Mouse (Mus musculus) gastrocnemius, postnatal 4 days (tissue): ENCODE measurements around the gene Zic2. TPM values are rescaled to one million over a fixed set of nuclear protein-coding genes. Genes with fewer than 3 reads are reported as not detected.

Source experiments
- DNase-seq, 2 experiments: peaks; one replicate each; pipeline ENCODE4 v3.0.0; 2021 to 2022; ENCODE audit warnings: low spot score in 2 of 2, mixed read lengths in 2 of 2
- total RNA-seq, 2 experiments: library from RNA; stranded (reverse); gene quantifications; 2 replicates each; pipeline ENCODE4 v1.2.3; 2021

Gene Zic2
- total RNA-seq, 2 experiments from 2014 or later = 0.18 TPM; not detected in 1

DNA sequence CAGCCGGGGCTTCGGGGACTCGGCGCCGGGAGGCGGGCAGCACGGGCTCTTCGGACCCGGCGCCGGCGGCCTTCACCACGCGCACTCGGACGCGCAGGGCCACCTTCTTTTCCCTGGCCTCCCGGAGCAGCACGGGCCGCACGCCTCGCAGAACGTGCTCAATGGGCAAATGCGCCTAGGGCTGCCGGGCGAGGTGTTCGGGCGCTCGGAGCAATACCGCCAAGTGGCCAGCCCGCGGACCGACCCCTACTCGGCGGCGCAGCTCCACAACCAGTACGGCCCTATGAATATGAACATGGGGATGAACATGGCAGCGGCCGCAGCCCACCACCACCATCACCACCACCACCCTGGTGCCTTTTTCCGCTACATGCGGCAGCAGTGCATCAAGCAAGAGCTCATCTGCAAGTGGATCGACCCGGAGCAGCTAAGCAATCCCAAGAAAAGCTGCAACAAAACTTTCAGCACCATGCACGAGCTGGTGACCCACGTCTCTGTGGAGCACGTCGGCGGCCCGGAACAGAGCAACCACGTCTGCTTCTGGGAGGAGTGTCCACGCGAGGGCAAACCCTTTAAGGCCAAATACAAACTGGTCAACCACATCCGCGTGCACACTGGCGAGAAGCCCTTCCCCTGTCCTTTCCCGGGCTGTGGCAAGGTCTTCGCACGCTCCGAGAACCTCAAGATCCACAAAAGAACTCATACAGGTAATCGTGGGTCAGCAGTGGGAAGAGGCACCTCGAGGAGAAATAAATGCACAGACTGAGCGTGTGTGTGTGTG is 996 bp downstream of the Zic2 start:
- no peak for DNase-seq

DNA sequence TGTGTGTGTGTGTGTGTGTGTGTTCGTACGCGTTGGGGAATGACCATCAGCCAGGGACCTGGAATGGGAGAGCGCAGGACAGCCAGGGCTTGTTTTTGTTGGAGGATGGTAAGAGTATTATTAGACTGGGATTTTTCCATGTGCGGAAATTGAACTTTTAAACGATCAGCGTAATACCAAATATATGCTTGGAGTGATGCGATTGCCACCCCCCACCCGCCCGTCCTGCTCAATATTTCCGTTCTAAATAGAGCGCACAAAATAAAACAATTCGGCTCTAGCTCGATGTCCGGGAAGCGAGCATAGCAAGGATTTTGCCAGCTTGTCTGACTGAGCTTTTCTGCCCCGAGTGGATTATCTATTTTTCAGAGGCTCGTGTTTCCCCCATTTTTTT is 1.6 kb downstream of the Zic2 start:
- DNase-seq = no peak

DNA sequence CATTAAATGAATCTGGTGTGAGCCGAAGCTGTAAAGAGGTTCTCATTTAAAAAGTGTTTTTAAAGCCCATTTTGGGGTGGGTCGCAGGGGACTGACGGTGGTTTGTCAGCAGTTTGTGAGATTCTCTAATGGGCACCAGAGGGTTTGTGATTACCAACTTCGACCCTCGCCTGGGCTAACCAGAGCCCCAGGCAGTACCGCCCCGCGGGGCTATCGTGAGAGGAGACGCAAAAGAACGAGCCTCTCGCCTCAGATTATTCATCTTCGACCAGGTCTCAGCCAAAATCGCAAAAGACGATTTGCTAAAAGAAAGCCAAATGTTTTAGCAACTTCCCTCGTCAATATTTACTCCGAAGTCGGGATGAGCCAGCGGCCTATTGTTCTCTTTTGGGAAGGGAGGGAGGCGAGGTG is 2.0 kb downstream of the Zic2 start:
- no peak for DNase-seq

DNA sequence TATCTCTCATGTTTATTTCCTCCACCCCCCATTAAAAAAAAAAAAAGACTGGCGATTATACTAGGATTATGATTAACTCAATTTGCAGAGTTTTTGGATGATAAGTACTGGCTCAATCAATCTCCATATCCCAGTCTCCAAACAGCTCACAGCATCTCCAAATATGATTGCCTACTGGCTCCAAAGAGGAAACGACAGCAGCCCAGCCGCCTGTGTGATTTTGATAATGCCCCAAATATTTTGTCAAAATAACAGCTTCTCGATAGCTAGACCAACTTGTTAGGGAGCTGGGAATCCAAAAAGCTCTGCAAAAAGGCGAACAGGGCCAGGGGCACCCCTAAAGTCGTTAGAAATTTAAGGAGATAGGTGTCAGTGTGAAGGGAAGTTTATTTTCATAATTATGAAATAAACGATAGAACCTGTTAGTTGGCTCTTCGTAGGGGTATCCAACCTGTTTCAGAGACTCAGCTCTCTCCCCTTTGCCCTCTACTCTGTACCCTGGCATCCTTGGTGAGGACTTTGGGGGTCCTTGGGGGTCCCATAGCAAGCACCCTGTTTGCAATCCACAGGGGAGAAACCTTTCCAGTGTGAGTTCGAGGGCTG is 2.8 kb downstream of the Zic2 start:
- DNase-seq = no peak

DNA sequence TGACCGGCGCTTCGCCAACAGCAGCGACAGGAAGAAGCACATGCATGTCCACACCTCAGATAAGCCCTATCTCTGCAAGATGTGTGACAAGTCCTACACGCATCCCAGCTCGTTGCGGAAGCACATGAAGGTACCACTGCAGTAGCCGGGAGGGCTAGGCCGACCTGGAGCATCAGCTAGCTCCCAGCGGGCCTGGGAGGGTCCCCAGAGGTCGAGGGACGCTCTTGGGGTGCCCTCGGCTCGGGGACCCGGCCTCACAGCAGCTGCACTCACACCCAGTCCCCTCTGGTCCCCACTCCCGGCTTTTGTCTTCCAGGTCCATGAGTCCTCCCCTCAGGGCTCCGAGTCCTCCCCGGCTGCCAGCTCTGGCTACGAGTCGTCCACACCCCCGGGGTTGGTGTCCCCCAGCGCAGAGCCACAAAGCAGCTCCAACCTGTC is 3.4 kb downstream of the Zic2 start:
- DNase-seq = no peak

DNA sequence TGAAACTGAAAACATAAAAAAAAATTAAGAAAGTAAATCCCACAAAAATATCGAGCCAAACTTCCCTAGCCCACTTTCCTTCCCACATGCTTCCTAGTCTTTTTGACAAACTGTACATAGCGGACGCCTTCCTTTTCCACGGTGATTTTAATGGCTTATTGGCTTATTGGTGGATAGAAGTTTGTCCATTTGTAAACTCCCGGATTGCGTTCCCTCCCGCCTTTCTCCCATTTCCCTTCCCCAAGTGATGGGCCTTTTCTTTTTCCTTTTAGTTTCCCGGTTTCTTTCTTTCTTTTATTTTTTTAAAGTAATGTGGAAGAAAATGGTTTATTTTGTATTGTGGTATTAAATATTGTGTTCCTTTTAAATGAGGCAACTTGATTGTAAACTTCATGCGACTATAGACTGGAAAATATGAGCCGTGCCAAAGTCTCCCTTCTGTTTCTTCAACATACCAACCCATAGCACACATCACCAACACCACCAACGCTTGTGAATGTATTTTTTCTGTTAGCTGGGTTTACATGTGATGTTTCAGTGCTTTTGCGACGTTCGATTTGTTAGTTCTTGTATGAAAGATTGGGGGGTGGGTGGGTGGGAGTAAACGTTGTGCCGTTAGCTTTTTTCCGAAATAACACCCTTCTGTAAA is 4.3 kb downstream of the Zic2 start:
- DNase-seq = no peak

DNA sequence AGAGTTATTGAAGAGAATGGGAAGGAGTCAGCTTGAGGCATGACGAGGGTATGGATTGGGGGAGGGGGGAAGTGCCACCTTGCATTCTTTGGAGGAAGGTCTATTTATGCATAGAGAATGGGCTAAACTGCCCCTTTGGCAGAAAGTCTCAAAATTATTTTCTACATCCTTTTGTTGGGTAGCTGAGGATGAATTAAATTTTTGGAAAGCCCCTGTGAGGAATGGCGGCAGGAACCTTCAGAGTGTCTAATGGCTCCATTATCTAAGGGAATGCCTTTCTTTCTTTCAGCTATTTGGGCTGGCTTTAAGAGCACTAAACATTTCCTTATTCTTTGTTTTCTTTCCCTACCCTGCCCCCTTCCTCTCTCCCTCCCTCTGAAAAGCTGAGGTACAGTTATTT is 5.1 kb downstream of the Zic2 start:
- no peak for DNase-seq

DNA sequence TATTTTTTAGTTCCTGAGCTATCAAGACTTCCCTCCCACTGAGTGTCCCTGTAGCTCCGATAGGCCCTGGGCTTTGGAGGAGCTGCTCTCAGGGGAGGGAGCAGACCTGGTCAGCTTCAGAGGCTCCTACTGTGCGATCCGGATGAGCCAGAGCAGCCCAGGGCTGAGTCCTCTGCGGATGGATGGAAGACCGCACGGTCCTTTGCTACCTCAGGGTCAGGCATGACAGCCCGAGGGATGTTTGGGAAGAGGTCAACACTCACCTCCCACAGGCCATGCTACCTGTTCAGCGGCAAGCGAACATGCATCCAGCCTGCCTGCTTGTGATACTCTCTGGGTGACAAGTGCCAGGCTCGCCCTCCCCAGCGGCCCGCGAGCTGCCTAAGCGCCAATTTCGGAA is 5.9 kb downstream of the Zic2 start:
- no peak for DNase-seq

DNA sequence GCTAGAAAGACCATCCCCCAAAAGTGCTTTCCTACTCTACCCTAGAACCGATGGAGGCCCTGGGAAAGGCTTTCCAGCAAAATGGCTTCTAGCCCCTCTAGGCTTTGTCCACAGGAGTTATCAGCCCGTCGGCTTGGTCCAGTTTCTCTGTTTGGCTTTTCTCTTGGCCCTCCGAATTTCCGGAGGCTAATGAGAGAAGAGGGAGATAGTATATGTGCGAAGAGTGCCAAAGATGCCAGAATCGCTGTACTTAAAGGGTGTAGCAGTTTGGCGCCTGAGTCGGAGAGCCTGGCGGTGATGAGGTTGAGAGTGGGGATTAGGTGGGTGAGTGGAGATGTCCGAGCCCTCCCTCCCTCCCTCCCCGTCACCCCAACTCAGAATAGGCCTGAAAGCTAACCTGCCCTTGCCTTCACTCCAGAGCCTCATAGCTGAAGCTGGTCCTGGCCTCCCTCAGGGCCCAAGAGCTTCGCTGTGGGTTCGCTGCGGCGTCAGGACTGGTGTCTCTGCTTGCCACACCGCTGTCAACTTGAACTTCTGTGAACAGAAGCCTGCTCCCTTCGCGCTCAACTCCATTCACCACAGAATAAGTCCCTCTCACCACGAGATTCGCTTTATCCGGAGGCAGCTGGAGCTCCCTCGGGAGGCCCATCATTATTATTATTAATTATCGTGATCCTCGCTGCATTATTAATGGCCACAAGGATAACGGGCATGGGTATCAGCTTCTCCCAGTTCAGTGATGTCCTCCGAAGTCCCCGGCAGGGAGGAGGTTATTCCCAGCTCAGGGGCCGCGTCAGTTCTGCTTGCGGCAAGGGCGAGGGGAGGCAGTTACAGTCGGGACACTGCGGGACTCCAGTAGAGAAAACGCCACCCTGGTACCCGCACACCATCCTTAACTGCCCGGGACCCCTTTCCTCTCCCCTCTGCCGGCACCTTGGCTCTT is 7.1 kb downstream of the Zic2 start:
- DNase-seq = no peak

DNA sequence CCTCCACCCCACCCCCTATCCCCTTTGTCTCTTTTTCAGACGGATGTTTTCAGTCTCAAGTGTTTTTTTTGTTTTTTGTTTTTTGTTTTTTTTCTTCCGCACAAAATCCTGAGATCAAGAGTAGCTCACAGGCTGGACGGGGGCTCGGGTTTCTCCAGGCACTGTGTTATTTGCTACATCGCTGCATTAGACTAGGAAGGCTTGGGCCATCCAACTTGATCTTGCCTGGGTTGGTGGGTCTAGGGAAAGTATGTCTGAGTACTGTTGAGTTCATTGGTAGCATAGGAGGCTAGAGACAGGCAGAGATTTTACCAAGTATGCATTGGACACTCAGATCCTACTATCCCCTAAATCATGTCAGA is 7.8 kb downstream of the Zic2 start:
- no peak for DNase-seq

DNA sequence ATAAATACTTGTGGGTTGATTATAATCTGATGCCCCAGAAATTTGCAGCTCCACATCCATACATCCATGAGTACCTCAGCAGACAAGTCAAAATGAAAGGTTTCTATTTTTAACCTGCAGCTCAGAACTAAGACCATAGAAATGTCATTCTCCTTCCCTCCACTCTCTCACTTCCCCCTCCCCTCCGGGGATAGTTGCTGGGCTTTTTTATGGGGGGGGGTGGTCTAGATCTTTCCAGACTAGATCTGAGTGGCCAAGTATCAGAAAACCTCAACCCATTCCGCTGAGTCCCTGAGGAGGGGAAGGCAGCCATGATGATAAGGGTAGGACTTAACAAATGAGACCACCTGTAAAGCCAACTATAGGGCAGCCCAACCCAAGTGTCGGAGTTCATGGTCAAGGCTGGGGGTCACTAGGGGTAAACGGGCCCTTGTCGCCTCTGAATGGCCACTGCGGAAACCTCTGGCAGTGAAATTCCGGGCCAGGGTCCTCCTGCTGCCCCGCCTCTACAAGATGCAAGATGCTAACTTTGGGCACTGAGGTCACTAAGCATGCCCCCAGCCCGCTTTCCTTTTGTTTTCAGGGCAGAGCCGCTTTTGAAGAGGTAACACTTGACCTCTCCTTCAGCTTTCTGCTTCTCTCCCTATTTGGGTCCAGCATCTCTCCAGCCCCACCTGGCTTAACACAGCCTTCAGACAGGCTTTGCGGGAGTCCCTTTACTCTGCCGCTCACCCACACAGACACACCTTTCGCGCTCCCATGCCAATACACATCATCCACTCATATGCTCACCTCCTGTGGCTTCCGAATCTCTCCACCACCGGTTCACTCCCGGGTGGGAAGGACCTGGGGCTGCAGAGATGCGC is 8.6 kb downstream of the Zic2 start:
- no peak for DNase-seq

DNA sequence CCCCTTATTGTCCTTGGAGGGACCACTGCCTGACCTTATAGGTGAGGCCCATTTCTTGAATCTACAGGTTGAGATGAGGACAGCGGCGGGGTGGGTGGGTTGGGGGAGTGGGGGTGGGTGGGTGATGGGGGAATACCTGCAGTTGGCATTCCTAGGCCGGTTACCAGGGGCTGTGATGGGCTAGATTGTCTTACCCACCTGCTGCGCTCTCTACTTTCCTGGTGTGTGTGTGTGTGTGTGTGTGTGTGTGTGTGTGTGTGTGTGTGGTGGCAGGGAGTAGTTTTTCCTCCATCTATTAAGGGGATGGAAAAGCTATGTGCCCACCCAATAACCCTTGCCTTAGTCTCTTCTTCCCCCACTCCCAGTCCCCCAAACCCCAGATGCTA is 9.2 kb downstream of the Zic2 start:
- no peak for DNase-seq

DNA sequence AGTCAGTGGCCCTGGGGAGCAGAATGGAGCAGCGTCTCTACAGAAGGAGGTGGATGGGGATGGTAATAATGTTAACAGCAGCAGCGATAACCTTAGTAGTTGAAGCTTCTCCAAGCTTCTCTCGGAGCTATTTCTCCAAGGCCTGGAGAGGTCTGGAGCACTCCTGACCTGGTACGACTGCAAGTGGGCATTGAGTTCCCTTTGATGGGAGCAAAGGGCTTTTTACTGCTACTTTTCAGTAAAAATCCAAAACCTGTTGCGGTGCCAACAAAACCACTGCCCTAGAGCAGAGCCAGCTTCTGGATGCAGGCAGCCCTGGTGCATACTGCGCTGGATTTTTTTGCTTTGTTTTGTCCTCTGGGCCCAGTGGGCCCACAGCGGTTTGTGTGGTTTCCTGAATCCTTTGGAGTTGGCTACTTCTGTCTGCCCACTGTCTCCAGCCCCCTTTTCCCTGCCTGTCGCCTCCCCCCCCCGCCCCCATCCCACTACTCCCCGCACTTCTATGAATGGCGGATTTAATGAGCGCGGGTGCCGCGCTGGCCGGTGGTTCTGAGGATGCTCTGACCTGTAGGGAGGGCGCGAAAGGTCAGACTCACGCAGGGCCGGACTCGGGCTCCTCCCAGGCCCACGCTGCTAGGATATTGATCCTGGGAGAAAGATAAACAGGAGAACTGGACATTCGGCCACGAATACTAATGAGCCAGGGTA is 9.8 kb downstream of the Zic2 start:
- DNase-seq = peak in 1 of 2 experiments; percentile 5

DNA sequence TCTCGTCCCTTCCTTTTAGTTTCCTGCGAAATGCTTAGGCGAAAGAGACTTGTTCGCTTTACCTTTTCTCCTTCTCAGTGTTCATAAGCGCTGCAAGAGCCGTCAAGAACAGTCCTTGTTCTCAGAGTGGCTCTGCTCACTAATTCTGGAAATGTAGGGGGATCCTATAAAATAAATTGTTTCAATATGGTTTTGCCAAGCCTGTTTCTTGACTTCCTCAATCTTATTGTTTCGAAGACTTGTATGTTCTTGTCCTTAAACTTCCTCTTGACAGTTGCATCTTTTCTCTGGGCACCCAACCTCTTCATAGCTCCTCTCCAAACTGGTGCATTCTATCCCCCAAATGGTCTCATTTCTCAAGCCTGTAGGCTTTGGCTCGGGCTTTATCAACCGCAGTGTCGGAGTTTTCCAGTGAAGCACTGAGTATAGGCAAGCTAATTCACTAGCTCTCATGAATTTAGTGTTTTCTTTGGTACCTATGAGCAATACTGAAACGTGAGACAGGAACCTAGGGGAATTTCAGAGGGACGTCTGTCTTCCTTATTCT is 10.5 kb downstream of the Zic2 start:
- DNase-seq = peak in 1 of 2 experiments; percentile 6

DNA sequence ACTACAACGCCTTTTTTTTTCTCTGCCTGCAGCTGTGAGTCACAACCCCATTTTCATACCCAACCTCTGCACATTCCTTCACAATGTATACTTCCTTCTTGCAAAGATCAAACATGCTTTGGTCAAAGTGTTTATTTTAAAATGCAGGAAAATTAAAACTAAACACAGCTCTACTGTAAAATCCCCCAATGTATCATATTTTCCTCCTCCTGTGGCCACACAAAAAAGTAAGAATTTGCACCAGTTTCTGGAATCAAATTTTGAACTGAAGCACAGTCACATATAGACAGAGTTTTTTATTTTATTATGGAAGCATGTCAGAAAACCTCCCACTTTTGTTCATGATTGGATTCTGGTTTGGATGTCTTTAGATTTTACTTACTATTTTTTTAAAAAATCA is 11.4 kb downstream of the Zic2 start:
- DNase-seq = no peak

DNA sequence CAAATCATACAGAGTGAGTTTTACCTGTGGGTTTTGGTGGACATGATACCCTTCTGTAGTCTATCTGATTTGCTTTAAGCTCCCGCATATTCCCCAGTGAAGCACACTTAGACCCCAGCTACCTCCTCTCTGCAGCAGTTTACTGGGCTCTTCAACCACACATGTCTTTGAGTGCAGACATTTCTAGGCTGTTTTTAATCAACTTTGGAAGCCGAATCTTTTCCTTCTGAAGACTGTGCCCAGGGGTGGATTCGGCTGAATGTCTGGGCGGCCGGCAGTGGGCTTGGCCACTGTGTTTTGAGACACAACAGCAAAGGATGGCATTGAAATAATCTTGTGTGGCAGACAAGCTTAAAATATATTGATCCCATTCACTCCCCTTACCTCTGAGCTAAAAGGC is 12.1 kb downstream of the Zic2 start:
- DNase-seq = no peak

DNA sequence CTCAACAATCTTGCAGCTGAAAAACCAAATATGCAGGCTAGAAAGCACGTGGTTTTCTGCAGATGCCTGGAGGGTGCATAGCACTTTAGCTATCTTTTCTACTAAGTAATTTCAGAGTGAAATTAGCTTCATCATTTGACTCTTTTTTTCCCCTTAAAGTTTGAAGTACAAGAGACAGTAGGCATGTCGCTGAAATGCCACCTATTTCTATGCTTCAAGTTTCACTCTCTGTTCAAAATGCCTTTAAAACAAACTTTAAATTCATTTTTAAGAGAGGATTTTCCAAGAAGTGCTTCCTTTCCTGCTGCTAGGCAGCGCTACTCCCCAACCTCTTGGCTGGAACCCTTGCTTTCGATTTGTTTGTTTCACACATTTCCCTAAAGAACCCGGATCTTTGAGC is 13.8 kb downstream of the Zic2 start:
- no peak for DNase-seq

DNA sequence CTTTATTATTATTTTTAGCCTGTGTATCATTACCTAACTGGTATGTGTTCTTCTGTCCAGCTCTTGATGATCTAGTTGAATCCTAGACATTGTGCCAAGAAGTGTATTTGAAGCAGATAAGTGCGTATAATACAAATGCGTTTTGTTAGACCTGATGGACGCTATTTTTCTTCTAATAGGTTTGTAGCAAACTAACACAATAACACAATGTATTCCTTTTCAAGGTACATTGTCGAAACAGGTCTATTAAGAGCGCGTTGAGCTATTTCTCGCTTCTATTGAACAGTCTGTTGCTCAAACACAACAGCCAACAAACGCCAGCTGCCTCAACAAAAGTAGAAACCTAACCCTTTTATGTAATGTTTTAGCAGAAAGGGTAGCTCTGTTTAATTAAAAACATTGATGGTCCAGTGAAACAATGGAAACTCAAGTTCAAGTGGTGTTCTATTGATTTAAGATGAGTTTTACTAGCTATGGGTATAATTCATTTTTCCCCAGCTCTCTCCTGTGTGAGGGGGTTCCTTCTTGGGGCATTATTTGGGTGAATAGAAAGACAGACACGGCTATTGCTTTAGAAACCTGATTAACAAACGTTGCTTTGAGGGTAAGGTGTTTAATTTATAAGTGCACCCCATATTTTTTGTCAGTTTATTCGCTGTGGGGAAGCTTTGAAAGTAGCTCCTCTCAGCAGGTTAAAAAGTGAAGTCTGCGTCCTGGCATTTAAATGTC is 14.6 kb downstream of the Zic2 start:
- no peak for DNase-seq
